ENCODE assay signal across 8 mouse cellular contexts in the genomic region with DNA sequence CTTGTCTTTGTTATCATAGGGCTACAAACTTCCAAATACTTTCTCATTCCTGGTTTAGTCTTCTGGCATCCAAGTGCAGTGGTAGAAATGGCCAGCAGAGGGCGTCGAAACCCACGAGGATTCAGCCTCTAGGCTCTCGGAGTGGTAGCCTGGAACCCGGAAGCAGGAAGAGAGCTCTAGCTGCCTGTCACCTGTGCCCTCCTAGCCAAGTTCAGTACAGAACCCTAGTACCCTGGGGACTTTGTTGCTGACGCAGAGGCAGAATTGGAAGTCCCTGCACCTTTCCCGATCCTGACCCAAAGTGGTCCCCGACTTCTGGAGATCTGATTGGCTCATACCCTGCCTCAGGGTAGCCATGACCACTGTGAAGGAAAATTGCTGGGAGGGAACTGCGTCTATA. TPM values are rescaled to one million over a fixed set of nuclear protein-coding genes. Genes with fewer than 3 reads are reported as not detected.
DNase-seq lines count a peak whose midpoint lies in the region; ATAC-seq and TF ChIP-seq lines count a peak whose summit lies in the region.

No protein-coding gene starts in this region.

- DNase-seq in Patski (ENCODE audit: low read depth, low spot score), result peak; percentile 37
- peak; percentile 92 to 94 for DNase-seq in cerebellum, postnatal 14 days
- peak; percentile 51 to 88 for DNase-seq in frontal cortex, postnatal 14 days (ENCODE audit: low spot score in 2 of 2)
- DNase-seq in layer of hippocampus, postnatal 25 days (ENCODE audit: extremely low spot score in 1 of 2, low spot score in 1 of 2), result peak; percentile 84 to 98
- peak; percentile 91 for DNase-seq in lung, postnatal 25 days (ENCODE audit: low spot score)
- peak; percentile 95 for DNase-seq in retina, embryonic 14.5 days (ENCODE audit: low spot score)
- DNase-seq in thymus, postnatal 4 days, result peak; percentile 93

- H3K27me3 ChIP-seq in Patski, result no peaks in the 10 kb centered on the region
- H3K27me3 ChIP-seq in hindbrain, embryonic 13.5 days, result no peaks in the 10 kb centered on the region

- no peaks in the 10 kb centered on the region for H3K9me3 ChIP-seq in hindbrain, embryonic 13.5 days

- H3K36me3 ChIP-seq in hindbrain, embryonic 13.5 days, result no peaks in the 10 kb centered on the region

- WGBS in hindbrain, embryonic 13.5 days, result 11% methylated on average over 9 of the region's 9 CpGs

- peak overlapping the region; percentile 50 for H3K4me2 ChIP-seq in hindbrain, embryonic 13.5 days

- peak; percentile 84 for ATAC-seq in Patski
- ATAC-seq in hindbrain, embryonic 13.5 days (ENCODE audit: low FRiP score), result peak; percentile 79

- peak overlapping the region; percentile 33 for H3K4me3 ChIP-seq in hindbrain, embryonic 13.5 days

- no peak overlapping the region for H3K9ac ChIP-seq in hindbrain, embryonic 13.5 days

- CTCF ChIA-PET in Patski (lab: Charles Lee), result interaction anchor here (0.7 to 2.5 kb wide), 20 partner anchors 11 to 247 kb away, joined by 3 to 22 read pairs (median 4); no protein-coding TSS in a partner anchor

- no peaks in the 10 kb centered on the region for H3K4me1 ChIP-seq in hindbrain, embryonic 13.5 days (replicated peaks)

- peak; percentile 89 for TF ChIP-seq CTCF in Patski (IDR thresholded peaks at IDR 0.05)

- in situ Hi-C loops in Patski (cut with MboI; ENCODE audit: low pct_unique_long_range_greater_than_20kb), result loop anchor here (5.0 kb wide), 1 partner anchor 248 kb away; no protein-coding TSS in a partner anchor

- no peak overlapping the region for H3K27ac ChIP-seq in hindbrain, embryonic 13.5 days

- POLR2A ChIA-PET in Patski (lab: Charles Lee), result interaction anchor here (1.0 to 1.2 kb wide), 2 partner anchors 155 to 239 kb away, joined by 3 to 7 read pairs; no protein-coding TSS in a partner anchor

RNA-seq across cellular contexts. Expression of a gene that starts 32.2 kb away (rescaled TPM):
- 63.6 TPM for polyA plus RNA-seq in Patski (2021)
- 87.3 and 90.2 TPM in 2 replicates for polyA plus RNA-seq in hindbrain, embryonic 13.5 days (2015; fragmentation: Nextera tagmentation; extraction: Ambion mirVana)
- total RNA-seq in layer of hippocampus, postnatal 25 days (2021), result 100 to 1,000 TPM; 288 to 289 TPM

Comparison
In these comparisons a context has a peak if more than half of its experiments do, and no peak if none do; other contexts are left out.
1. DNase-seq: peak in every context shown above with its lines; median percentile 95 in retina, embryonic 14.5 days; 93 in cerebellum, postnatal 14 days; 93 in thymus, postnatal 4 days; 91 in layer of hippocampus, postnatal 25 days; 91 in lung, postnatal 25 days; 70 in frontal cortex, postnatal 14 days; 37 in Patski.